Mouse (Mus musculus) layer of hippocampus, adult 2 months (tissue): ENCODE measurements around the gene Msi2. TPM values are rescaled to one million over a fixed set of nuclear protein-coding genes. Genes with fewer than 3 reads are reported as not detected.

ENCODE experiments used
- DNase-seq, 2 experiments: peaks; one replicate each; pipeline ENCODE4 v3.0.0; 2022; ENCODE audit warnings: low spot score in 2 of 2
- H3K27ac ChIP-seq: fragments of 200-600 bp; 2 replicates; pipeline ENCODE4 v1.8.1; 2022
- H3K4me3 ChIP-seq: fragments of 200-600 bp; 2 replicates; pipeline ENCODE4 v1.8.1; 2022; ENCODE audit warnings: mild to moderate bottlenecking
- CTCF ChIP-seq: fragments of 200-600 bp; conservative IDR thresholded peaks from 2 replicates; pipeline ENCODE4 v1.8.1; 2022; ENCODE audit warnings: antibody characterized with exemption, mild to moderate bottlenecking, moderate library complexity
- total RNA-seq, 2 experiments: library from RNA; stranded (reverse); gene quantifications; 2 replicates each; pipeline ENCODE4 v1.2.3; 2021

Gene Msi2
- total RNA-seq, 2 experiments from 2014 or later: 103 to 114 TPM

DNA sequence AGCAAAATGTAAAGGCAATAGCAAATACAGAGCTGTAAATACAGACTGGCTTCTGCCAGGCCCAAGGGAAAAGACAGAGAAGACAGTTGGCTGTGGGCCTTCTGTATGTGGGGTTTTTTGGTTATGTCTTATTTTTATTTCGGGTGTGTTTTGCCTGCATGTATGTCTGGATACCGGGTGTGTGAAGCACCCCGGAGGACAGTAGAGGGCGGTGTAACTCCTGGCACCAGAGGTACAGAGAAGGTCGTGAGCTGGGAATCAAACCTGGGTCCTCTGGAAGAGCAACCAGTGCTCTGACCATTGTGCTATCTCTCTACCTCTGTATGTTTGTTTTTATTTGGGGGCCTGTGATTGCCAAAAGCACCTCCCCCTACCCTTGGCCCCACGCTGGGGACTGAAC, 288.6 kb downstream of the Msi2 start:
- Histone ChIP-seq H3K4me3 (no peak overlapping the region), H3K27ac (no peak overlapping the region)
- no peak for DNase-seq
- peak; percentile 42 for TF ChIP-seq CTCF

DNA sequence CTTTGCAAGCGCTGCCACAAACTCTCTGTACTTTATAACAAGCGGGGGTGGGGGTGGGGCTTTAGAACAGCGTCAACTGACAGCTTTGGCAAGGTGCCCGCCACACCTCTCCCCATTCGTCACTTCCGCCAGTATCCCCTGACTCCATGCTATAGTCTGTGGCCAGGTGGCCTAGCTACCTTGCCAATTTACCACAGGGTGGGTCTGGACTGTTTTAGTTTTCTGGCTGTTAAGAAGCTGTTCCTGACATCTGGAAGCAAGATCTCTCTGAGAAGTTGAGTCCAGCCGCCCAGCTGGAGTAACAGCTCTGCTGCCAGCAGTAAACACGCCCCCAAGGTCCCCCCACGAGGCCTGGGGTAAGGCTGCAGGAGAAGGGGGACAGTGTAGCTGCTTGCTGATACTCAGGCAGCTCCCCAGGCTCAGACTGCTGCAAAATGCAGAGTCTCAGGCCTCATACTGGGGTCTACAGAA, 292.6 kb downstream of the Msi2 start:
- H3K4me3 ChIP-seq: no peak overlapping the region
- no peak overlapping the region for H3K27ac ChIP-seq
- no peak for DNase-seq
- TF ChIP-seq CTCF: no peak

DNA sequence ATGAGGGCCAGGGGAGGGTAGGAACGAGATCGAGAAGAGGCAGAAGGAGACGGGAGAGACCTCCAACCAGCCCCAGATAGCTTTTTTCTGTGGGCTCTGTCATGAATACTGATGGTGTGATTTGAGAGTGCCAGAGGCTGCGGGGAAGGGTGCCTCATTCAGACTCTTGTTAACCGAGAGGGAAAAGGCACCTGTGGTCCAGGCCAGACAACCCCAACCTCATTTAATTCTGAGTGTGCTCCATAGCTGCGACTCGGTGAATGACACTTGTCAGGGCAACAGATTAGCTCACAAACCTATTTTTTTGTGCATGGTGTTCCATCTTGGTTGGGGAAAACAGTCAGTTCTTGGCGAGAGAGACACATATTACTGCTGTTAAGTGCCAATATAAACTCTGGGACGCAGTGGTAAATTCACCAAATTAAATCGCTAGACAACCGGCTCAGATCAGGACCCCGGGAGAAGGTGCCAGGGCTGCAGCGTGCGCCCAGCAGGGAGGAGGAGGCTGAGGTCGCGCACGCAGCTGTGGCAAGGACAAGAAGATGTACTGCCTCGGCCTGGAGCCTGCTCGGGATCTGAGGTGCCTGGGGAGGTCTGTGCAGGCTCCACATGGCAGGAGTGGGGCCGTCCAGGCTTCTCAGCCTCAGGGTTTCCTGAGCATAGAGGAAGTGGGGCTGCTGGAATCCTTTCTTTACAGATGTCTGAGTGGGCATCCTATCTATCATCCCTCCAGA, 294.1 kb downstream of the Msi2 start:
- DNase-seq: no peak
- Histone ChIP-seq H3K27ac (peak overlapping the region; percentile 18; the same call in 1 of the 2 replicates), H3K4me3 (no peak overlapping the region)
- no peak for TF ChIP-seq CTCF

DNA sequence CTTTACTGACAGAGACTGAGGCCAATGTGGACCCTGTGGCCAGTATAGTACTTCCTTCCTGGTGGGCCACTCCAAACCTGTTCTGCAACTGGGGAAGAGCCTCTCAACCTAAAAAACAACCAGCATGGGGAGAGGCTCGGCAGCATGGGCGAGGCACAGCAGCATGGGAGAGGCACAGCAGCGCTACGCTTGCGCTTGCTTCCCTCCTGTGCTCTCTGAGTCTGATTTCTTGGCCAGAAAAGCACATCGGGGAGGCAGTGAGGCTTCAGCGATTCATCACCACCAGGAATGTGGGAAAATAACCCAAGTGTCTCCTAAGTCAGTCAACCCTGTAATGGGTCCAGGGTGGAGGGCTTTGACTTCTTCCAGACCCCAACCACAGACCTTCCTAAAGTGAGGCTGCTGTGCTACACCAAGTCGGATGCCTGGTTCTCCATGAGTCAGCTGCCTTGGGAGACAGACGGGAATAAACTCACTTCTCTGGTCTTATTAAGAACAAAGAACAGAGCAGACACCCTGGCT, 297.2 kb downstream of the Msi2 start:
- DNase-seq: no peak
- TF ChIP-seq CTCF: no peak
- H3K27ac ChIP-seq: no peak overlapping the region

DNA sequence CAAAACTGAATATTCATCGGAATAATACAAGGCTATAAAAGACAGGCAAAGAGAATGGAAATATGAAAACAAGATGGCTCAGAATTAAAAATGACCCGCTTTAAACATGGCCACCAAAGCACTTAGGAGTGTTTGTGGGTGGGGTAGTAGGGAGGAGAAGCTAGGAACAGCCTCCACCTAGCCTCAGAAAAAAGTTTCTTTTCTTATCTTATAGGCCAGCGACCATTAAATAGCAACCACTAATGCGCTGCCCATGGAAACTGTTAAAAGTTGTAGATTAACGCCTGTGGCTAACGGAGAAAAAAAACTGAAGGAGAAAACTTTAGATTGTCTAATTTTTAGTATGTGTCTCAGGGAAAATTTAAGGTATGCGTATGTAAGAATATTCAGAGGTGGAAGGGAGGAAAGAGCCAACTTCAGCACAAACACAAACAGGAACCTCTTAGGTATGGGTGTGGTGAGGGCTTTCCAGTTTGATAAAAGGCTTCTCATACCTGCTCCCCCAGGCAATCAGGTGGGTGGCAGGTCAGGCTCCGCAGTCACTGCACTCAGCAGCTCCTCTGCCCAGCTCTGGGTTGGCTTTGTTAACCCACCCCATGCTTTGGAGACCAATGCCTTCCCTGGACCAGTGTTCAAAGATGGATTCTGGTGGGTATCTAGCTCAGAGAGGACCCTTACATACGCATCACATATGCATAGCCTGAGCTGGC, 298.5 kb downstream of the Msi2 start:
- TF ChIP-seq CTCF: no peak
- H3K4me3 ChIP-seq: no peak overlapping the region
- no peak for DNase-seq
- no peak overlapping the region for H3K27ac ChIP-seq

More for the DNA sequence above, 297.2 kb downstream of the Msi2 start:
- no peak overlapping the region for H3K4me3 ChIP-seq

DNA sequence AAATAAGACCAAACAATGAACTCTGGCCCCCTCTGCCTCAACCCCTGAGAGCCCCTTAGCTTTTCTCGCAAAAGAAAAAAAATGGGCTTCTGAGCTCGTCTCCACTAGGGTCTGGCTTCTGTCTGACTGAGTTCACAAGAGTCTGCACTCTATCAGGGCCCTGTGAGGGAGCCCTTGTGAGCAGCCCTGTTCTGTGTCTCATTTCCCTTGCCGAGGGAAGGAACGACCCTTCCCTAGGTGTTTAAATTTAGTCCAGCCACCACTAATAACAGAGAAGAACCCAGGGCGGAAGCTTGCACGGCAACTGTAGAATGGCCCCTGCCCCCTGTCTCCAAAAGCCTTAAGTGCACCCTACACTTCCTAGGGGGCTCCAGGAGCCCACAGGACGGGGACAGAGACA, 299.2 kb downstream of the Msi2 start:
- Histone ChIP-seq H3K27ac (no peak overlapping the region), H3K4me3 (no peak overlapping the region)
- no peak for TF ChIP-seq CTCF
- no peak for DNase-seq

DNA sequence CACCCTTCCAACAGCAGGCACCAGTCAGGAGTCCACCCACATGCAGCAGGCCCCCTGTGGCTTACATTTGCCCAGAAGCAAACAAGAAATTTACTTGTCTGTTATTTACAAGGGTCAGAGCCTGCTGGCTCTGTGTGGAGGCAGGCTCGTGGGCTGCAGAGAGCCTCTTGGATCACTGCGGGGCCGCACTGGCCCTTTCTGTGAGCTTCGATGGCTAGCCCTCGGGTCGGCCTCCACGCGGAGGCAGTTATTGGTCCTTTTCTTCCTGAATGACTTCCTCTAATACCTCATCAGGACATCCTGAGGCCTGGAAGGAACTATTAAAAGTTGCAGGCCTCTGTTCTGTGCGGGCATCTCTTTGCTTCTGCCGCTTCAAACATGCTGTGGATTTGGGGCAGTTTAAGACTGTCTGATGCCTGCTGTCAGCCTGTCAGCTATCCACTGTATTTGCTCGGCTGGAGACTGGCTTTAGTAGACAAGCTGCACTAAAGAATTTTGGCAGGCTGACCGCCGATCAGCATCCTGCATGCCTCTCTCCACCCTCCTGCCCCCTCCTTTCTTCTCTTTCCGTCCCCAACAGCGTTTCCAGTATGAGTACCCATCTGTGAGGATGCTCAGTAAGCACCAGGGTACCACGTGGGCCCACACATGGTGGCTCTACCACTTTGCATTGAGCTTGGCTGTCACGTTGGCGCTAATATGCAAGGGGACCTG, 304.0 kb downstream of the Msi2 start:
- no peak for DNase-seq
- peak overlapping the region; percentile 48; the same call in 1 of the 2 replicates for H3K27ac ChIP-seq
- TF ChIP-seq CTCF: no peak
- H3K4me3 ChIP-seq: no peak overlapping the region

DNA sequence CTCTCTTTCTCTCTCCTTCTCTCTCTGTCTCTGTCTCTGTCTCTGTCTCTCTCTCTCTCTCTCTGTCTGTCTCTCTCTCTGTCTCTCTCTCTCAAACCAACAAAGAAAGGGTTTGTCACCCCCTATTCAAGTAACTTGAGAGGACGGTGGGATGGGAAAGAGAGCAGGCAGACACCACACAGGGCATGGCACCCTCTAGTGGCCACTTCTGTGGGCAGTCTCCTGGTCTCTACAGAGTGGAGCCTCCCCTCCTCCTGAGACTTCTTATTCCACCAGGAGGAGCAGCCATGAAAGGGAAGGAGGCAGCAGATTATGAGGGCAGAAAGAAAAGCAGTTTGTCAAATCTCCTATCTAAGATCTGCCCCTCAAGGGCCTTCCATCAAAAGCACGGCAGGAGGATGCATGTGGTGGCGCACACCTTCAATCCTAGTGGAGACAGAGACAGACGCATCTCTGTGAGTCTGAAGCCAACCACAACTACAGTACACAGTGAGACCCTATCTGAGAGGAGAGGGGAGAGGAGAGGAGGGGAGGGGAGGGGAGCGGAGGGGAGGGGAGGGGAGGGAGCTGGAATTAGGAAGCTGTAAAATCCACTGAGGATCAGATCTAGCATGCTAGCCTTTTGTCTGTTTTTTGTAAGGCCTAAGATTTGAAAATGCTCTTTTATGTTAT, 305.8 kb downstream of the Msi2 start:
- no peak overlapping the region for H3K27ac ChIP-seq
- no peak overlapping the region for H3K4me3 ChIP-seq
- peak; percentile 85 for TF ChIP-seq CTCF
- DNase-seq: peak; percentile 32 to 64

DNA sequence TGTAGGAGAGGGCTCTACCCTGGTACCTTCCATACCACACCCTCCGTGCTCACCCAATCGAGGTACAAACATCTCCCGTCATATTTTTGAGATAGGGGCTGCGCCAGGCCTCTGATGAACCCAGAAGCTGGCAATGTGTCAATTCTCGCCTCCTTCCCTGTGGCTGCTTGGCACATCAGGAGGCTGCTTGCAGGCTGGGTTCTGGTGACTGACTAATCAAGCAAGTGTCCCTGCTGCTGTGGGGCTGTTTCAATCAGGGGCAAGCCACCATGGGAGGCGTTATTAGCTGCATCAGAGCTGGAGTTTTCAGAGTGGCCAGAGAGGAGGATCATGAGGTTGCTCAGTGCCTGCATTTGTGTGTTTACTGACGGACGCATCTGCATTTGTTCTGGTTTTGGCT, 310.0 kb downstream of the Msi2 start:
- Histone ChIP-seq H3K4me3 (no peak overlapping the region), H3K27ac (no peak overlapping the region)
- no peak for TF ChIP-seq CTCF
- DNase-seq: no peak

DNA sequence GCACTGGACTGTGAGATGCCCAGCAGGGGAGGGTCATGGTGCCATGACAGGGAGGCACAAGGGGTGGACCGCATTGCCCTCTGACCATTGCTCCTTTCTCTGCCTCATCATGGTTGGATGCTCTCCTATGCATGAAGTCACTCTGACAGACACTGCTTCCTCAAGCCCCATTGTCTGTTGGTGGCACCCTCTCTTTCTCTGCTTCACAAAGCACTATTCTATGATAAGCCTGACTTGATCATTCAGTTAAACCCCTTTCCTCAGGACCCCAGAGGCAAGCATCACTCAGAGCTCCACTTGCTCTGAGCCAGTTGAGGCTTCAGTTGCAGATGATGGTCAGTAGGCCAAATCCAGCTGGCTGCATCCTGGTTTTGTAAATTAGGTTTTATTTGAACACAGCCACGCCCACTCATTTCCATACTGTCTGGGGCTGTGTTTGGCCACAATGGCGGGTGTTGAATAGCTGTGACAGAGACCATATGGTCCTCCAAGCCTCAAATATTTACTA, 311.9 kb downstream of the Msi2 start:
- no peak for TF ChIP-seq CTCF
- DNase-seq: no peak
- H3K4me3 ChIP-seq: no peak overlapping the region
- no peak overlapping the region for H3K27ac ChIP-seq

DNA sequence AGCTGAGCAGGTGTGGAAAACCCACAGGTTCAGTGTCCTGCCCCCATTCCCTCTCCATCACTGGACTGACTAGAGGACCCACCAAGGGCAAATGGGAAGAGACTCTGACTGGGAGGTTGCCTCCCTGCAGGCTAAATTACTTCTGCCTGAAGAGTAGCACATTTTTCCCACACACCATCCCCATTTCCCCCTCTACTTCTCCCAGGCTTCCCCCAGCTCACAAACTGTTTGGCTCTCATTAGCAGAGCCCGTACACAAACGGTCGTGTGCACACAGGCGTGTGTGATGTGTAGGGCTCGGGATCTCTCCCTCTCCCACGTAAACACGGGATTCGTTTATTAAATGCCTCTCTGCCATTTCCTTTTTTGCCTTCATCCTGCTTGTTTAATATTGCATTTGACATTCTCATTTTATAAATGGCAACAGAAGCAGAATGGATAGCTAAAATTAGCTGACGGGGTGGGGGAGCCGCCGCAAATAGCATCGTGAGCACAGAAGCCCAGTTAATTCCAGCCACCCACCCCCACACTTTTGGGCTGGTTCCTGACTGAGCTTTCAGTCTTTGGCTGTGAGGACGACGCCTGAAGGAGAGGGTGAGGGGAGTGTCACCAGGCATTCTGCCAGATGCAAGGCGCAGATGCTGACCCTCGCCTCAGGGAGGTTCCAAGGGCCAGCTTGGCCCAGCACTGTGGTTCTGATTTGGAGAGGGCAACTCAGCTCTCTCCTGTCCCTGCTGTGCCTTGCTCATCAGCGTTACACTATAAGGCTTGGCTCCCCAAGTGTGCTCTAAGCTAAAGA, 313.3 kb downstream of the Msi2 start:
- peak; percentile 43 to 70 for DNase-seq
- TF ChIP-seq CTCF: peak; percentile 19; the same call in 1 of the 2 replicates
- peak overlapping the region; percentile 51 for H3K27ac ChIP-seq
- 0 out of 2 replicates have a peak overlapping the region, but pooled peaks have one; percentile 4 for H3K4me3 ChIP-seq
